Mouse (Mus musculus) liver, embryonic 11.5 days (tissue): ENCODE results near the gene Lrrc74a. TPM values are rescaled to one million over a fixed set of nuclear protein-coding genes. Genes with fewer than 3 reads are reported as not detected.

Source experiments
- ATAC-seq: fragments of 200-750 bp; cut with Nextera tagmentation; replicated peaks from 2 replicates; pipeline ENCODE4 v1.8.0; 2017; ENCODE audit warnings: moderate number of reproducible peaks, mild to moderate bottlenecking, moderate TSS enrichment, moderate library complexity; ENCODE audit not compliant: low FRiP score
- DNase-seq: peaks from one replicate; pipeline ENCODE4 v3.0.0-alpha.2; 2017; ENCODE audit warnings: low spot score
- H3K27ac ChIP-seq: fragments of 300-500 bp; sonication (generic); 2 replicates; pipeline ENCODE4 v1.5.1; 2014; ENCODE audit warnings: mild to moderate bottlenecking, low read depth, low read length, control low read depth
- H3K27me3 ChIP-seq: fragments of 300-500 bp; sonication (generic); replicated peaks from 2 replicates; pipeline ENCODE4 v1.6.1; 2014; ENCODE audit warnings: low read length, mixed read lengths; ENCODE audit not compliant: control insufficient read depth, insufficient read depth
- H3K36me3 ChIP-seq: fragments of 300-500 bp; sonication (generic); 2 replicates; pipeline ENCODE4 v1.6.1; 2014; ENCODE audit warnings: mild to moderate bottlenecking, low read length, moderate library complexity, mixed read lengths; ENCODE audit not compliant: control insufficient read depth, insufficient read depth
- H3K4me1 ChIP-seq: fragments of 300-500 bp; sonication (generic); replicated peaks from 2 replicates; pipeline ENCODE4 v1.6.1; 2014; ENCODE audit warnings: low read length, mixed read lengths; ENCODE audit not compliant: control insufficient read depth, insufficient read depth
- H3K4me2 ChIP-seq: fragments of 300-500 bp; sonication (generic); 2 replicates; pipeline ENCODE4 v1.6.1; 2014; ENCODE audit warnings: mild to moderate bottlenecking, control low read depth, moderate library complexity
- H3K4me3 ChIP-seq: fragments of 300-500 bp; sonication (generic); 2 replicates; pipeline ENCODE4 v1.5.1; 2014; ENCODE audit warnings: low read depth, low read length, control low read depth
- H3K9ac ChIP-seq: fragments of 300-500 bp; sonication (generic); 2 replicates; pipeline ENCODE4 v1.6.1; 2014; ENCODE audit warnings: low read depth, low read length, control low read depth
- H3K9me3 ChIP-seq: fragments of 300-500 bp; sonication (generic); 2 replicates; pipeline ENCODE4 v1.6.1; 2016; ENCODE audit warnings: low read length, inconsistent platforms, mixed read lengths; ENCODE audit not compliant: control insufficient read depth
- WGBS: fragments of 180-500 bp; shearing (Covaris S2); extraction: QIAGEN DNeasy Blood & Tissue Kit; methylation state at CpG from one replicate; pipeline ENCODE4 v1.1.7; 2014; 5-methylcytosine and 5-hydroxymethylcytosine counted together
- polyA plus RNA-seq: library from polyadenylated mRNA; unstranded; fragments of >200 nt; fragmentation: Nextera tagmentation; extraction: Ambion mirVana; gene quantifications from 2 replicates; pipeline ENCODE4 v1.2.1, GENCODE M21; 2014

The Lrrc74a gene
- polyA plus RNA-seq, 1 experiment from 2014 or later, result not detected

DNA sequence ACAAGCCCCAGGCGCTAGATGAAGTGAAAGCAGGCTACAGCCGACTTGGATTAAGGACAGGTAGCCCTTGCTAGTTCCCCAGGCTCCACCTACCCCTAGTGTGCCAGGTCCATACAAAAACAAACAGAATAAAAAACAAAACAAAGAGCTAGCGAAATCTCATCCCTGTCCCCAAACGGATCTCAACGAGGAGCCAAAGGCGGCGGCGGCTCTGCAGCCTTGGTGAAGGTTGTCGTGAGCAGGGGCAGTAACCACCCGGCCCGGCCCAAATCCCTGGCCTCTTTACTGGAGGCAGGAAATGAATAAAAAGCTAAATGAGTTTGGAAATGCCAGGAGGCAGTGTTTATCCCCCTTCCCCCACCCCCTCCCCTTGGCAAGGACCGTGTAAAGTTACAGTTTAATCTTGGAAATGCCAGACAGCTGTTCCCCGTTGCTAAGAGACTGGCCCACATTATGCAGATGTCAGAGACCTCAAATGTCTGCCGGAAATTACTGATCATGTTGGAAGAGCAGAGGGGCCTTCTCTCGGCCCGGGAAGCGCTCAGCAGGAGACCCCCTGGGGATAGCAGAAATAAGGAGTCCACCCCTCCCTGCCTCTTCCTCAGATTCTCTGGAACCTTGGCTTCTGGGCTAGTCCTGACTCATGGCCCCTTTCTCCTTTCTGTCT, 68.0 kb downstream of the Lrrc74a start:
- H3K27ac ChIP-seq, result peak overlapping the region; percentile 90
- peaks cover 60% of the 10 kb centered on the region for H3K4me1 ChIP-seq
- WGBS, result 15% methylated on average over 17 of the region's 17 CpGs
- no peak overlapping the region for H3K9ac ChIP-seq
- H3K4me3 ChIP-seq, result no peak overlapping the region
- no peaks in the 10 kb centered on the region for H3K36me3 ChIP-seq
- no peaks in the 10 kb centered on the region for H3K9me3 ChIP-seq
- DNase-seq (no peak), ATAC-seq (0 out of 2 replicates have a peak, but pooled peaks have one; percentile 12)
- H3K27me3 ChIP-seq, result peaks cover 5% of the 10 kb centered on the region; the same call in 1 of the 2 replicates
- H3K4me2 ChIP-seq, result peak overlapping the region; percentile 66

DNA sequence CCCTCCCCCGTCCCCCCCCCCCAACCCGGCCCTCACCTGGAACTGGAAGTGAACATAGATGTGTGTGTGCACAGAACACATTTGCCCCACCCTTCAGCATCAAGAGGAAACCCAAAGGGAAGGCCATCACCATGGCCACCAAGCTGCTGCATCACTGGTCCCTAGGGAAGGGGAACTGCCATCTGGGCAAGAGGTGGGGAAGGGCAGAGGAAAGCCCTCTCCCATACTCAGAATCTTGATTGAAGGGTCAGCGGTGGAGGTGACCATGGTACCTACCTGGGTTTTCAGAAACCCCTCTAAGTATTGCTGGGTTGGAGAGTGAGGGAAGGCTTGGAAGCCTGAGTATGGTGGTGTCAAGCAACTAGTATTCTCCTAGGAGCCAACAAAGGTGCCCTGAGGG, 68.7 kb downstream of the Lrrc74a start:
- DNase-seq (no peak), ATAC-seq (no peak)
- Histone ChIP-seq H3K4me3 (no peak overlapping the region), H3K4me2 (no peak overlapping the region), H3K27me3 (peaks cover 5% of the 10 kb centered on the region; the same call in 1 of the 2 replicates), H3K9ac (no peak overlapping the region), H3K4me1 (peaks cover 60% of the 10 kb centered on the region), H3K9me3 (no peaks in the 10 kb centered on the region), H3K27ac (peak overlapping the region; percentile 90), H3K36me3 (no peaks in the 10 kb centered on the region)
- 53% methylated on average over 3 of the region's 3 CpGs for WGBS

DNA sequence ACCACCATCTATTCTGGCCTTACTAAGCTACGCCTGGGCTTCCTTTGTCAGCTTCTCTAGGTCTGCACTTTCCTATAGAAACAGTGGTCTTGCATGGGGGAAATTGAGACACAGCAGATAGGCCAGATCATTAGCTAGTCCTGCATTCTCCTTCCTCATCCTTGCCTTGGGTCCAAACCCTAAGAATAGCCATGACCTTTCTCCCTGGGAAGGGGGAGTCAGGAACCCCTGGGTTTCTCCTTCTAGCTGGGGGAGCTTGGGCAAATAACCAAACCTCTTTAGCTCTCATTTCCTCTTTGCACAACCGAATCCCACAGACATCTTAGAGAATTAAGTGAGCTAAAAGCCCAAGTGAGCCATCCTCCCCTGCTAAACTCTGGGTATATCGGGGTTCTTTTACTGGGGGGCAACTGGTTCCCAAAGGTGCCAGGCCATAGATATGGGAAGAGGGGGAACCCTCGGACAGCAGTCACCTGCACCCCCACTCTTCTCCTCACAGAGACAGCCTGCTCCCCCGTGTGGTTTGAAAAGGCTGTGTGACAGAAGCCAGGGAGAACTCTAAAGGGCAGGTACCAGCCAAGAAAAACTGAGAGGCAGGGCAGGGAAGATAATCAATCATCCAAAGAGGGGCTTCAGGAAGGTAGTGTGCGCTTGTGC, 69.6 kb downstream of the Lrrc74a start:
- Histone ChIP-seq H3K9ac (no peak overlapping the region), H3K36me3 (no peaks in the 10 kb centered on the region), H3K27ac (no peak overlapping the region), H3K27me3 (peaks cover 5% of the 10 kb centered on the region; the same call in 1 of the 2 replicates), H3K4me2 (no peak overlapping the region), H3K4me1 (peaks cover 60% of the 10 kb centered on the region), H3K9me3 (no peaks in the 10 kb centered on the region), H3K4me3 (no peak overlapping the region)
- DNase-seq (no peak), ATAC-seq (no peak)
- 45% methylated on average over 6 of the region's 6 CpGs for WGBS

DNA sequence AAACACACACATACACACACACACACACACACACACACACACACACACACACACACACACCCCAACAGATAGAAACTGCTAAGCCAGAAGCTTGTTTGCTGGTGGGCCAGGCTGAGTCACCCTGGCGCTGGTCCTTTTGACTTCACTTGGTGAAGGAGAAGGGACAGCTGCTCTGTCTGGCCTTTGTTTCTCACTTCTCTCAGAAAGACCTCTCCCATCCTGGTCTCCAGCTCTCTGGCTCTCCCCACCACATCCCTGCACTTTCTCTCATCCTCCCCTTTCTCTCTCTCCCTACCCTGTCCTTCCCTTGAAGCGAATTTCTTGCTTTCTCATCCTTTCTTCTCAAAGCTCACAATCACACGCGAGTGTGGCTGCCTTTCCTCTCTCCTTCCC, 70.1 kb downstream of the Lrrc74a start:
- H3K4me3 ChIP-seq, result no peak overlapping the region
- 42% methylated on average over 4 of the region's 4 CpGs for WGBS
- no peak overlapping the region for H3K9ac ChIP-seq
- H3K9me3 ChIP-seq, result no peaks in the 10 kb centered on the region
- peaks cover 5% of the 10 kb centered on the region; the same call in 1 of the 2 replicates for H3K27me3 ChIP-seq
- H3K27ac ChIP-seq, result no peak overlapping the region
- peaks cover 54% of the 10 kb centered on the region for H3K4me1 ChIP-seq
- no peaks in the 10 kb centered on the region for H3K36me3 ChIP-seq
- DNase-seq, result no peak
- ATAC-seq, result no peak
- H3K4me2 ChIP-seq, result no peak overlapping the region

DNA sequence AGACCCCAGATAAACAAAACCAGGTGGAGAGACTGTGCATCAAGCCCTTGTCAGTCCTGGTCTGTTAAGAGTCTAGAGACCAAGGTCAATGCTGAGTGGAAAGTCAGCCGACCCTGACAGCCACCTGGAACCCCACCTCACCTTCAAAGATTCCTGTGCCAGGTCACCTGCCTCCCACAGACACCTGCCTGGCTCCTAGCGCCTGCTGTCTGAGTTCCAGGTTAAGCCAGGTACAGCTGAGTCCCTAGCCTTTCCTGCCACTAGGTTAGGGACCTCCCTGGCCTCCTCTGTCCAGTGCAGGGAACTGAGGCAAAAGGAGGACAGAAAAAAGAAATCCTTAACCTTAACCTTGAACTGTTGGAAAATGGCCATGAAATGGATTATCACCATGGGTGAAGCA, 70.7 kb downstream of the Lrrc74a start:
- H3K4me2 ChIP-seq, result no peak overlapping the region
- ATAC-seq (no peak), DNase-seq (no peak)
- no peak overlapping the region for H3K27ac ChIP-seq
- no peaks in the 10 kb centered on the region for H3K36me3 ChIP-seq
- H3K27me3 ChIP-seq, result peaks cover 5% of the 10 kb centered on the region; the same call in 1 of the 2 replicates
- WGBS, result 54% methylated on average over 2 of the region's 2 CpGs
- H3K9me3 ChIP-seq, result no peaks in the 10 kb centered on the region
- no peak overlapping the region for H3K9ac ChIP-seq
- H3K4me1 ChIP-seq, result peaks cover 54% of the 10 kb centered on the region
- no peak overlapping the region for H3K4me3 ChIP-seq

DNA sequence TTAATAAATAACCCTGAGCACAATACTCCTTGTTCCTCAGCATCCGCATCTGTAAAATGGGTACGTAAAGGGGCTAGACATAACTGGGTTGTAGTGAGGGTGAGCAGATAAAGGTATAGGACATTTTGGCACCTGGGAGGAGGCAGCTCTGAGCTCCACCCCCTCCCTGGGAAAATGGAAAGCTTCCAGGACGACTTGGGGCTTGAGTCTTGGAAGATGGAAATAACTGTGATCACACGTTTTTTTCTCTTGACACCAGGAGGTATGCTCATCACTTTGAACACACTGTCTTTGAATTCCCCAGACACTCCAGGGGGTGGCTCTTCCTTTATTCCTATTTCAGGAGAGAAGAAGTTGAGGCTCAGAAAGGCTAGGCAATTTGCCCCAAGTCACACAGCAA, 71.1 kb downstream of the Lrrc74a start:
- H3K4me1 ChIP-seq, result peaks cover 50% of the 10 kb centered on the region
- 63% methylated on average over 4 of the region's 4 CpGs for WGBS

DNA sequence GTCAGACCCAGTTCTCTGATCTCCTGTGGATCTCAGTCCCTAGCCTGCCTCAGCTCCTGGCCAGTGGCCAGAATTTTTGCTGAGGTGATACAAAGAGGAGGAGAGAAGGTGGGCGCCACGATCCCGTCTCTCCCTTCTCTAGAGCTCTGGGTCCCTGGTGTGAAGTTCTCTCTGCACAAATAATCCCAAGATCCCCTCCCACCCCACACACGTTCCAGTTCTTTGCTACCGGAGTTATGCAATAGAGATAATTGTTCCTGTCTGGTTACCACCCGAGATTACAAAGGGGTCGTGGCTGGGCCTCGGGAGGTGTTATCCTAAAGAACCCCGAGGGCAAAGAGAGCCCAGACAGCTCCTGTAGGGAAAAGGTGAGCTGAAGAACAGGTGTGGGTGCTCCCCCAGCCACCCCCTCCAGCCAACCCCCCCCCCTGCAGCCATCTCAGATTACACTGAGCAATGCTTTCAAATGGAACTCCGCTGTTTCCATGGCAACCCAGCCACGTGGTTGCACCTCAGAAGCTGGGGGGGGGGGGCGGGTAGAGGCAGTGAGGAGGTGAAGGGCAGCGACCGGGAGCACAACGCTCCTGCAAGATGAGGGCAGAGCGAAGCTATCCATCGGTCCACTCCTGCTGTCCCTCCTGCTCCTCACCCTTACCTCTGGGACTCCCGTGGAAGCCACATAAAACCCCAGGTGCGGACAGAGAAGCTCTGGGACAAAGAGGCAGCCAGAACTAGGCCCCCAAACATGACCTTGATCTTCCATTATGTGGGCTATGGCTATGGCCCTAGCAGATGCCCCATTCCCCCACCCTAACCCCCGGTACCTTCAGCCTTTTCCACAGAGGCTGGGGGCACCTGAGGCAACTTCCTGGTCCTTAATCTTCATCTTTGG, 72.1 kb downstream of the Lrrc74a start:
- 17% methylated on average over 19 of the region's 20 CpGs for WGBS
- no peaks in the 10 kb centered on the region for H3K9me3 ChIP-seq
- peaks cover 5% of the 10 kb centered on the region; the same call in 1 of the 2 replicates for H3K27me3 ChIP-seq
- H3K4me1 ChIP-seq, result peaks cover 46% of the 10 kb centered on the region
- H3K4me2 ChIP-seq, result peak overlapping the region; percentile 18; the same call in 1 of the 2 replicates
- H3K4me3 ChIP-seq, result no peak overlapping the region
- DNase-seq, result no peak
- H3K9ac ChIP-seq, result no peak overlapping the region
- no peak for ATAC-seq
- no peaks in the 10 kb centered on the region for H3K36me3 ChIP-seq
- H3K27ac ChIP-seq, result no peak overlapping the region

More for the DNA sequence above, 71.1 kb downstream of the Lrrc74a start:
- H3K36me3 ChIP-seq, result no peaks in the 10 kb centered on the region
- no peak overlapping the region for H3K4me3 ChIP-seq
- DNase-seq, result no peak
- H3K4me2 ChIP-seq, result no peak overlapping the region
- no peak overlapping the region for H3K9ac ChIP-seq
- H3K27me3 ChIP-seq, result peaks cover 5% of the 10 kb centered on the region; the same call in 1 of the 2 replicates
- ATAC-seq, result no peak
- no peaks in the 10 kb centered on the region for H3K9me3 ChIP-seq
- H3K27ac ChIP-seq, result no peak overlapping the region

DNA sequence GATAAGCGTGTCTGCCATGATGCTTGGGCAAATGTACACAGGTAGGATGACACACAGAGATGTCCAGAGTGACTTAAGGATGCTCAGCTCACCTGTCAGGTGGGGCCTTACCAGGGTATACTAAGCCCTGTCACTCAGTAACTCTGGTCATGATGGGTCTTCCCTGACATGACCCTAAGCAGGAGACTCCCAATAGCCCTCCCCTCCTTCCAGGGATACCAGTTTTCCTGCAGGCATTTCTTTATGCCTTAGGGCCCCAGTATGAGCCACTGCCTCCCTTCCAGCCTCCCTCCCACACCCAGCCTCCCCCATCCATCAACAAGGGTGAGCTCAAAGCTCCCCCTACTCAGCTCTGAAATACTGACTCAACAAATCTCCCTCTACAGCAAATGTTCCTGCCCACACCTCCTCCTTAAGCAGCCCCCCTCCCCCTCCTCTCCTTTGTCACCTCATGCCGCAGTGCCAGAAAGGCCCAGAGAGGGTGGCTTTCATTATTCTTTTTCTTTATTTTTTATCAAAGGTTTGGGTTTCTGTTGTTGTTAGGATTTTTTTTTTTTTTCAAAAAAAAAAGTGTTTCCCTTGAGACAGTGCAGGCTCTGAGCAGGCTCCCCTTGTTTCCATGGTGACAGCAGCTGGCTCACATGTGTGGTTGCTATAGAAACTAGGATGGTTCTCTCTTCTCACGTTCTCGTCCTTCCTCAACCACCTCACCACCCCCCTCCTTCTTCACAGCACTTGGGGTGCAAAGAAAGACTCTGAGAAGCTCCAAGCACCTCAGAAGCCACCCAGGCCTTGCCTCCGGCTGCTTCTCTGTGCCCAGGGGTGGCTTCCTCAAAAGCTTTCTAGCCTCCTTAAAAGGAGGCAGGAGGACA, 73.0 kb downstream of the Lrrc74a start:
- ATAC-seq (no peak), DNase-seq (no peak)
- H3K9ac ChIP-seq, result no peak overlapping the region
- no peak overlapping the region for H3K4me3 ChIP-seq
- H3K4me1 ChIP-seq, result peaks cover 37% of the 10 kb centered on the region
- H3K36me3 ChIP-seq, result no peaks in the 10 kb centered on the region
- WGBS, result 31% methylated on average over 5 of the region's 5 CpGs
- no peak overlapping the region for H3K27ac ChIP-seq
- H3K27me3 ChIP-seq, result peaks cover 5% of the 10 kb centered on the region; the same call in 1 of the 2 replicates
- H3K4me2 ChIP-seq, result no peak overlapping the region; the same call in 1 of the 2 replicates
- no peaks in the 10 kb centered on the region for H3K9me3 ChIP-seq
